Mouse (Mus musculus): ENCODE data around the gene Samd7.

GRCm38 (mm10) chr3:30792737-30793402 lies 46.8 kb downstream of the Samd7 start, which contains the start of gene Sec62:
- TF ChIP-seq POLR2A (IDR thresholded peaks at IDR 0.05; ENCODE audit: low read depth, low read length) (peak; percentile 65), CTCF (IDR thresholded peaks at IDR 0.05; ENCODE audit: extremely low read depth, insufficient read depth, insufficient read length, insufficient replicate concordance) (no peak)
